Mouse (Mus musculus) C2C12 (cell line): ENCODE measurements around the gene Gadd45b. TPM values are rescaled to one million over a fixed set of nuclear protein-coding genes. Genes with fewer than 3 reads are reported as not detected.

Experiments used
- H3K27me3 ChIP-seq: one replicate; pipeline ENCODE4 v1.6.1; 2011; ENCODE audit not compliant: control insufficient read depth, insufficient read depth, insufficient read length
- H3K36me3 ChIP-seq: one replicate; pipeline ENCODE4 v1.6.1; 2011; ENCODE audit not compliant: control insufficient read depth, insufficient read depth
- H3K4me3 ChIP-seq: one replicate; pipeline ENCODE4 v1.5.1; 2011; ENCODE audit warnings: mild to moderate bottlenecking, control low read depth; ENCODE audit not compliant: poor library complexity, insufficient read depth, severe bottlenecking
- H3K79me2 ChIP-seq: one replicate; pipeline ENCODE4 v1.6.1; 2011; ENCODE audit not compliant: control insufficient read depth, insufficient read depth
- H3K79me3 ChIP-seq: one replicate; pipeline ENCODE4 v1.6.1; 2011; ENCODE audit warnings: low read depth, control low read depth
- H3ac ChIP-seq: one replicate; pipeline ENCODE3; 2011; ENCODE audit warnings: low read depth; ENCODE audit not compliant: control insufficient read depth, insufficient read length
- CEBPB ChIP-seq: IDR thresholded peaks from one replicate; pipeline ENCODE4 v1.6.1; 2011; ENCODE audit warnings: low read depth, mild to moderate bottlenecking, control low read depth, moderate library complexity
- CTCF ChIP-seq: IDR thresholded peaks from one replicate; pipeline ENCODE4 v1.5.1; 2011; ENCODE audit not compliant: control insufficient read depth, insufficient read depth, insufficient read length
- FOSL1 ChIP-seq: IDR thresholded peaks from one replicate; pipeline ENCODE4 v1.8.0; 2011; ENCODE audit warnings: mild to moderate bottlenecking, low read length; ENCODE audit not compliant: poor library complexity, insufficient read depth, severe bottlenecking
- MAX ChIP-seq: IDR thresholded peaks from one replicate; pipeline ENCODE4 v1.6.1; 2011; ENCODE audit warnings: mild to moderate bottlenecking, control low read depth
- MYOD1 ChIP-seq: IDR thresholded peaks from one replicate; pipeline ENCODE4 v1.6.1; 2011; ENCODE audit warnings: low read depth; ENCODE audit not compliant: control insufficient read depth, insufficient read length
- MYOG ChIP-seq: IDR thresholded peaks from one replicate; pipeline ENCODE4 v1.6.1; 2011; ENCODE audit not compliant: control insufficient read depth, insufficient read length; ENCODE audit errors: extremely low read depth
- USF1 ChIP-seq: IDR thresholded peaks from one replicate; pipeline ENCODE4 v1.6.1; 2011; ENCODE audit warnings: low read depth, mild to moderate bottlenecking, control low read depth, moderate library complexity
- polyA plus RNA-seq: library from polyadenylated mRNA; unstranded; fragments of >200 nt; fragmentation: generic; extraction: Trizol; gene quantifications from one replicate; pipeline ENCODE4 v1.2.1, GENCODE M21; 2012; ENCODE audit warnings: missing spikeins

Gene Gadd45b
- polyA plus RNA-seq, 1 experiment, result 37.2 TPM

GRCm38 (mm10) chr10:80949081-80949480 is 19.2 kb downstream of the Gadd45b start:
- Histone ChIP-seq H3K79me3 (no peaks in the 10 kb centered on the region), H3K36me3 (no peaks in the 10 kb centered on the region), H3ac (no peak overlapping the region), H3K27me3 (no peaks in the 10 kb centered on the region), H3K79me2 (no peaks in the 10 kb centered on the region), H3K4me3 (no peak overlapping the region)
- TF ChIP-seq FOSL1 (no peak), CTCF (no peak), MAX (no peak), CEBPB (no peak), MYOG (no peak), MYOD1 (no peak)

GRCm38 (mm10) chr10:80950314-80950713 is 20.4 kb downstream of the Gadd45b start:
- no peak overlapping the region for H3K4me3 ChIP-seq
- no peak overlapping the region for H3ac ChIP-seq
- TF ChIP-seq CEBPB (no peak), FOSL1 (no peak), MYOG (no peak), MAX (no peak), MYOD1 (no peak), USF1 (no peak), CTCF (no peak)

GRCm38 (mm10) chr10:80951761-80952390 is 22.0 kb downstream of the Gadd45b start:
- H3ac ChIP-seq, result no peak overlapping the region
- H3K36me3 ChIP-seq, result no peaks in the 10 kb centered on the region
- no peak overlapping the region for H3K4me3 ChIP-seq
- H3K79me2 ChIP-seq, result no peaks in the 10 kb centered on the region
- no peaks in the 10 kb centered on the region for H3K79me3 ChIP-seq
- TF ChIP-seq MYOD1 (no peak), FOSL1 (no peak), USF1 (no peak), MYOG (no peak), CTCF (no peak), MAX (no peak), CEBPB (no peak)
- no peaks in the 10 kb centered on the region for H3K27me3 ChIP-seq

More at GRCm38 (mm10) chr10:80950314-80950713, 20.4 kb downstream of the Gadd45b start:
- Histone ChIP-seq H3K79me2 (no peaks in the 10 kb centered on the region), H3K36me3 (no peaks in the 10 kb centered on the region), H3K79me3 (no peaks in the 10 kb centered on the region), H3K27me3 (no peaks in the 10 kb centered on the region)

GRCm38 (mm10) chr10:80952449-80952848 is 22.6 kb downstream of the Gadd45b start:
- no peaks in the 10 kb centered on the region for H3K79me2 ChIP-seq
- no peaks in the 10 kb centered on the region for H3K79me3 ChIP-seq
- no peaks in the 10 kb centered on the region for H3K36me3 ChIP-seq
- no peaks in the 10 kb centered on the region for H3K27me3 ChIP-seq
- no peak overlapping the region for H3K4me3 ChIP-seq
- H3ac ChIP-seq, result no peak overlapping the region
- no peak for TF ChIP-seq CTCF
- TF ChIP-seq FOSL1, result no peak
- no peak for TF ChIP-seq MYOG
- TF ChIP-seq CEBPB, result no peak
- TF ChIP-seq MYOD1, result no peak
- no peak for TF ChIP-seq MAX
- no peak for TF ChIP-seq USF1

- Histone ChIP-seq H3K79me3 (no peaks in the 10 kb centered on the region), H3ac (no peak overlapping the region), H3K4me3 (no peak overlapping the region), H3K36me3 (no peaks in the 10 kb centered on the region), H3K79me2 (no peaks in the 10 kb centered on the region), H3K27me3 (no peaks in the 10 kb centered on the region)
- TF ChIP-seq CEBPB, result no peak
- no peak for TF ChIP-seq CTCF
- TF ChIP-seq FOSL1, result no peak
- no peak for TF ChIP-seq MAX
- no peak for TF ChIP-seq MYOD1
- no peak for TF ChIP-seq USF1
- TF ChIP-seq MYOG, result no peak
These were observed 24.5 kb downstream of the Gadd45b start for GRCm38 (mm10) chr10:80954415-80954814.

- Histone ChIP-seq H3K79me3 (no peaks in the 10 kb centered on the region), H3K79me2 (no peaks in the 10 kb centered on the region), H3K27me3 (no peaks in the 10 kb centered on the region), H3K4me3 (no peak overlapping the region), H3K36me3 (no peaks in the 10 kb centered on the region), H3ac (no peak overlapping the region)
- TF ChIP-seq MAX (no peak), MYOD1 (no peak), FOSL1 (no peak), USF1 (no peak), CTCF (no peak), CEBPB (no peak), MYOG (no peak)
These were observed 25.0 kb downstream of the Gadd45b start for GRCm38 (mm10) chr10:80954843-80955242.
